Mouse (Mus musculus) small intestine, adult 2 months (tissue): Measurements from ENCODE around the gene Sbk1.

Source experiments
- CTCF ChIP-seq: fragments of 200-500 bp; IDR thresholded peaks from 2 replicates; pipeline ENCODE4 v1.5.1; 2012; ENCODE audit warnings: low read depth, mild to moderate bottlenecking, control low read depth, inconsistent platforms, low read length, moderate library complexity, mixed read lengths; ENCODE audit not compliant: insufficient replicate concordance, insufficient read length; ENCODE audit errors: extremely low read depth
- POLR2A ChIP-seq: fragments of 200-500 bp; IDR thresholded peaks from 2 replicates; pipeline ENCODE4 v1.6.1; 2012; ENCODE audit warnings: low read depth, mild to moderate bottlenecking, control low read depth, inconsistent platforms, low read length, moderate library complexity

DNA sequence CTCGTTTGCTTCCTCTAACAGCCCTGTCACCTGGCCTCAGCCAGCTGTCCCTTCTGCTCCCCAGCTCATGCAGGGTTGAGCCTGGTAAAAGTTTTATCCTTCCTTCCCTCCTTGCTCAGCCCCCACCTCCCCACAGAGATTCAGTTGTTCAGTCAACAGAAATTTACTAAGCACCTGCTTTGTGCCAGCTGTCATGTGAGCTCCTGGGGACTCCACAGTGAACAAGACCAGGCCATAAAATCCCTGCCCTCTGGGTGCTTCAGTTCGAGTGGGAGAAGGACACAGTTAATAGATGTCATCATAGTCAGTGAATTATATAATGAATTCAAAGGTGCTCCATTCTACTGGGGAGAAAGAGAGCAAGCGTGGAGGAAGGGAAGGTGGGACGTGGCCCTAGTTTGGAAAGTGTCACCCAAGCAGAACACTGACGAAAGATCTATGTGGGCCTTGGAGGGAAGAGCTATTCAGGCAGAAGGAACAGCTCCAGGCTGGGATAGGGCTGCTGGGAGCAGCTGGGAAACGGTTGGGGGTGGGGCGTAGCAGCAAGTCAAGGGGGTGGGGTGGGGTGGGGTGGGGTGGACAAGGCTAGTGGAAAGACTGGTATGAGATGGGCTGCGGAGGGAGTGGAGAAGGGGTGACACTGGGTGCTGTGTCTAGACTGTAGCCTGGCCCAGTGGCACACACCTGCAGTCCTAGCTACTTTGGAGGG is 7.5 kb downstream of the Sbk1 start:
- TF ChIP-seq POLR2A (no peak), CTCF (no peak)
